Comparison of ENCODE assay signal across 30 mouse cellular contexts in genomic region chr1:52121052-52121451, GRCm38 (mm10). TPM values are rescaled to one million over a fixed set of nuclear protein-coding genes. Genes with fewer than 3 reads are reported as not detected.
DNase-seq lines count a peak whose midpoint lies in the region; ATAC-seq and TF ChIP-seq lines count a peak whose summit lies in the region.
"Had no signal": no experiment of that assay in that cellular context is flagged by ENCODE, and none has a peak within 500 bp of the region (broad histone marks: within the 10 kb centered on the region; RNA-seq: fewer than 3 reads in every experiment).

No protein-coding gene starts in this region.

- TF ChIP-seq EP300 in heart, adult 2 months (IDR thresholded peaks at IDR 0.05; ENCODE audit: insufficient read depth, low read depth, low read length), result no peak

- H3K27ac ChIP-seq in heart, adult 2 months, result no peak overlapping the region
- no peak overlapping the region for H3K27ac ChIP-seq in kidney, postnatal 0 days
- H3K27ac ChIP-seq in spleen, adult 2 months (ENCODE audit: insufficient read depth, low read length), result no peak overlapping the region
- H3K27ac ChIP-seq in cerebellum, adult 2 months (ENCODE audit: insufficient read depth, low read length), result no peak overlapping the region
- H3K27ac ChIP-seq: forebrain, embryonic 10.5 days; heart, embryonic 15.5 days; hindbrain, embryonic 10.5 days; layer of hippocampus, adult 2 months; limb, embryonic 12.5 days; midbrain, embryonic 15.5 days; neural tube, embryonic 12.5 days; stomach, embryonic 15.5 days had no signal

- H3K9me3 ChIP-seq in kidney, postnatal 0 days (replicated peaks; ENCODE audit: low read length), result no peaks in the 10 kb centered on the region
- H3K9me3 ChIP-seq: forebrain, embryonic 10.5 days; heart, embryonic 15.5 days; hindbrain, embryonic 10.5 days; limb, embryonic 12.5 days; midbrain, embryonic 15.5 days; neural tube, embryonic 12.5 days; stomach, embryonic 15.5 days had no signal

- 88% methylated on average over 3 of the region's 3 CpGs for WGBS in heart, adult 2 months
- 91% methylated on average over 3 of the region's 3 CpGs for WGBS in kidney, postnatal 0 days
- 83% methylated on average over 3 of the region's 3 CpGs for WGBS in spleen, adult 2 months
- 91% methylated on average over 3 of the region's 3 CpGs for WGBS in cerebellum, adult 2 months

- peaks cover 6% of the 10 kb centered on the region for H3K36me3 ChIP-seq in heart, adult 2 months (ENCODE audit: control insufficient read depth, insufficient read depth, low read length)
- 0 out of 2 replicates have a peak, but pooled peaks cover 11% of the 10 kb centered on the region for H3K36me3 ChIP-seq in kidney, postnatal 0 days (ENCODE audit: insufficient read depth, low read length)
- H3K36me3 ChIP-seq in spleen, adult 2 months (ENCODE audit: control insufficient read depth, insufficient read depth, low read length), result peaks cover 30% of the 10 kb centered on the region
- H3K36me3 ChIP-seq: midbrain, embryonic 15.5 days; neural tube, embryonic 12.5 days; stomach, embryonic 15.5 days had no signal

- no peaks in the 10 kb centered on the region for H3K27me3 ChIP-seq in heart, adult 2 months (ENCODE audit: control insufficient read depth, insufficient read depth, low read length)
- no peaks in the 10 kb centered on the region for H3K27me3 ChIP-seq in kidney, postnatal 0 days (ENCODE audit: insufficient read depth, low read length)
- no peaks in the 10 kb centered on the region for H3K27me3 ChIP-seq in spleen, adult 2 months (ENCODE audit: control insufficient read depth, insufficient read depth, low read length)
- H3K27me3 ChIP-seq in cerebellum, adult 2 months (ENCODE audit: control insufficient read depth, insufficient read depth, low read length), result no peaks in the 10 kb centered on the region
- H3K27me3 ChIP-seq: heart, embryonic 15.5 days; neural tube, embryonic 12.5 days; stomach, embryonic 15.5 days had no signal

- no peaks in the 10 kb centered on the region for H3K79me2 ChIP-seq in heart, adult 2 months (replicated peaks; ENCODE audit: control insufficient read depth, insufficient read depth, low read length)

- TF ChIP-seq CTCF in heart, adult 2 months (IDR thresholded peaks at IDR 0.05), result no peak
- TF ChIP-seq CTCF in kidney, postnatal 0 days (IDR thresholded peaks at IDR 0.05; ENCODE audit: low read depth), result no peak
- no peak for TF ChIP-seq CTCF in spleen, adult 2 months (IDR thresholded peaks at IDR 0.05; ENCODE audit: extremely low read depth, insufficient read depth, insufficient read length, insufficient replicate concordance)
- TF ChIP-seq CTCF in cerebellum, adult 2 months (IDR thresholded peaks at IDR 0.05; ENCODE audit: borderline replicate concordance, insufficient read depth, low read depth, low read length), result no peak

- no peak overlapping the region; the same call in 1 of the 2 replicates for H3K4me3 ChIP-seq in heart, adult 2 months
- H3K4me3 ChIP-seq in kidney, postnatal 0 days (replicated peaks; ENCODE audit: low read depth, low read length), result no peak overlapping the region
- peak overlapping the region; percentile 30; the same call in 1 of the 2 replicates for H3K4me3 ChIP-seq in spleen, adult 2 months (ENCODE audit: extremely low read depth, insufficient read depth, insufficient read length)
- no peak overlapping the region for H3K4me3 ChIP-seq in cerebellum, adult 2 months (replicated peaks; ENCODE audit: insufficient read depth, low read depth, low read length)
- H3K4me3 ChIP-seq: midbrain, embryonic 15.5 days; neural tube, embryonic 12.5 days had no signal

- H3K4me2 ChIP-seq in kidney, postnatal 0 days (ENCODE audit: low read length), result 0 out of 2 replicates have a peak overlapping the region, but pooled peaks have one; percentile 91

- H3K9ac ChIP-seq in heart, adult 2 months (ENCODE audit: low read depth, low read length), result no peak overlapping the region
- H3K9ac ChIP-seq in kidney, postnatal 0 days (ENCODE audit: low read depth, low read length), result no peak overlapping the region
- H3K9ac ChIP-seq: limb, embryonic 12.5 days; midbrain, embryonic 15.5 days; neural tube, embryonic 12.5 days; stomach, embryonic 15.5 days had no signal

- ATAC-seq in kidney, postnatal 0 days (replicated peaks; ENCODE audit: low FRiP score, low read depth), result no peak
- ATAC-seq: CD4-positive, CD25-positive, alpha-beta regulatory T cell, adult 4 months; forebrain, embryonic 16.5 days; midbrain, embryonic 15.5 days had no signal

- H3K4me1 ChIP-seq in heart, adult 2 months (ENCODE audit: control insufficient read depth, insufficient read depth, low read length), result peaks cover 5% of the 10 kb centered on the region
- peaks cover 7% of the 10 kb centered on the region; the same call in 1 of the 2 replicates for H3K4me1 ChIP-seq in kidney, postnatal 0 days (replicated peaks; ENCODE audit: insufficient read depth, low read length)
- H3K4me1 ChIP-seq in spleen, adult 2 months (ENCODE audit: control insufficient read depth, insufficient read depth, insufficient read length), result peaks cover 16% of the 10 kb centered on the region; the same call in 1 of the 2 replicates
- H3K4me1 ChIP-seq in cerebellum, adult 2 months (ENCODE audit: control insufficient read depth, insufficient read depth, low read length), result peaks cover 2% of the 10 kb centered on the region; the same call in 1 of the 2 replicates

- intact Hi-C loops in heart, adult 2 months (cut with DNase I), result no loop called here

- peak; percentile 63 for DNase-seq in heart, adult 11 months
- DNase-seq in heart, adult 2 months, result no peak
- DNase-seq in kidney, postnatal 0 days (ENCODE audit: low spot score), result no peak
- DNase-seq in kidney, postnatal 10 days, result no peak
- DNase-seq in spleen, adult 2 months (ENCODE audit: low read depth in 1 of 2, low spot score in 2 of 2), result no peak
- no peak for DNase-seq in spleen, postnatal 10 days (ENCODE audit: low spot score in 2 of 2)
- no peak for DNase-seq in cerebellum, adult 2 months
- DNase-seq: cerebellum, adult 11-12 months; cerebellum, postnatal 14 days; gastrocnemius, postnatal 10 days; kidney, adult 2 months; kidney, postnatal 25 days; layer of hippocampus, postnatal 36 days; lung, adult 18-20 months; lung, postnatal 14 days; retina, postnatal 1 day; right cerebral cortex, postnatal 25 days; spleen, adult 18-20 months; thymus, adult 18-20 months; thymus, postnatal 36 days had no signal

- no peak for TF ChIP-seq POLR2A in heart, adult 2 months (IDR thresholded peaks at IDR 0.05; ENCODE audit: insufficient read depth, low read depth, low read length)
- TF ChIP-seq POLR2A in spleen, adult 2 months (IDR thresholded peaks at IDR 0.05; ENCODE audit: low read depth, low read length), result no peak
- no peak for TF ChIP-seq POLR2A in cerebellum, adult 2 months (IDR thresholded peaks at IDR 0.05; ENCODE audit: borderline replicate concordance, insufficient read depth, low read length)

RNA-seq across cellular contexts. Expression of gene Stat1, which starts 1.8 kb away (rescaled TPM):
- 10 to 100 TPM; 27.7 to 30.6 TPM for total RNA-seq in heart, adult 2 months (2021)
- 24.1 and 29.8 TPM in 2 replicates for polyA plus RNA-seq in heart, adult 2 months (2012; rRNA removed)
- 32.4 and 36.9 TPM in 2 replicates for polyA plus RNA-seq in kidney, postnatal 0 days (2015; fragmentation: Nextera tagmentation; extraction: Ambion mirVana)
- polyA plus RNA-seq in spleen, adult 2 months (2012; rRNA removed), result 95.0 and 182 TPM in 2 replicates
- 25.1 TPM in 2 replicates for polyA plus RNA-seq in cerebellum, adult 2 months (2012; rRNA removed)
